Mouse (Mus musculus): ENCODE measurements around the gene Olfr1080. TPM values are rescaled to one million over a fixed set of nuclear protein-coding genes. Genes with fewer than 3 reads are reported as not detected.
"Not testable (repeated sequence)": the region's sequence is repeated elsewhere in the genome, so short reads cannot be mapped to it uniquely, and the experiment has no call there.

Olfr1080 gene
- not detected for total RNA-seq (2021)

GRCm38 (mm10) chr2:86558135-86558534 lies at the start of gene Olfr1080:
TSS of gene Olfr1080 (minus strand) at chr2:86558235.
- intact Hi-C loops (cut with DNase I); DNase-seq (ENCODE audit: low spot score): not testable (repeated sequence)

GRCm38 (mm10) chr2:86598866-86599265 lies 40.8 kb upstream of the Olfr1080 start, which contains the start of gene Olfr1082:
TSS of gene Olfr1082 (minus strand) at chr2:86598966.
- intact Hi-C loops (cut with DNase I); DNase-seq (ENCODE audit: low spot score): not testable (repeated sequence)

GRCm38 (mm10) chr2:86542380-86542779 lies 15.7 kb downstream of the Olfr1080 start, which contains the start of gene Olfr1079:
TSS of gene Olfr1079 (minus strand) at chr2:86542480.
- intact Hi-C loops (cut with DNase I), result no loop called here
- DNase-seq (ENCODE audit: low spot score), result no peak

GRCm38 (mm10) chr2:86530991-86531390 lies 27.0 kb downstream of the Olfr1080 start:
- DNase-seq (ENCODE audit: low spot score), result no peak

GRCm38 (mm10) chr2:86508161-86508560 lies 49.9 kb downstream of the Olfr1080 start, which contains the start of gene Olfr1076:
TSS of gene Olfr1076 (plus strand) at chr2:86508461.
- DNase-seq (ENCODE audit: low spot score), result no peak
- intact Hi-C loops (cut with DNase I), result no loop called here

More at GRCm38 (mm10) chr2:86530991-86531390, 27.0 kb downstream of the Olfr1080 start:
- intact Hi-C loops (cut with DNase I), result no loop called here

Other genes with a start within 250 kb of the Olfr1080 start
- gene Olfr1053, start 243.0 kb downstream of the Olfr1080 start, total RNA-seq (2021), result not detected
- not detected for gene Olfr1054, start 222.8 kb downstream of the Olfr1080 start, total RNA-seq (2021)
- gene Olfr1055, start 208.0 kb downstream of the Olfr1080 start, total RNA-seq (2021), result not detected
- not detected for gene Olfr1056, start 195.8 kb downstream of the Olfr1080 start, total RNA-seq (2021)
- gene Olfr1057, start 179.8 kb downstream of the Olfr1080 start, total RNA-seq (2021), result not detected
- not detected for gene Olfr1058, start 169.7 kb downstream of the Olfr1080 start, total RNA-seq (2021)
- not detected for gene Olfr1061, start 144.2 kb downstream of the Olfr1080 start, total RNA-seq (2021)
- not detected for gene Olfr1062, start 131.5 kb downstream of the Olfr1080 start, total RNA-seq (2021)
- not detected for gene Olfr1065, start 107.6 kb downstream of the Olfr1080 start, total RNA-seq (2021)
- not detected for gene Olfr1066, start 102.0 kb downstream of the Olfr1080 start, total RNA-seq (2021)
- not detected for gene Olfr228, start 70.8 kb downstream of the Olfr1080 start, total RNA-seq (2021)
- not detected for gene Olfr1076, start 49.8 kb downstream of the Olfr1080 start, total RNA-seq (2021)
- gene Olfr1079, start 15.8 kb downstream of the Olfr1080 start, total RNA-seq (2021), result not detected
- not detected for gene Olfr1082, start 40.7 kb upstream of the Olfr1080 start, total RNA-seq (2021)
- not detected for gene Olfr1084, start 81.5 kb upstream of the Olfr1080 start, total RNA-seq (2021)
- gene Olfr1085, start 103.8 kb upstream of the Olfr1080 start, total RNA-seq (2021), result not detected
- gene Olfr1086, start 121.9 kb upstream of the Olfr1080 start, total RNA-seq (2021), result not detected
- gene Olfr1087, start 140.2 kb upstream of the Olfr1080 start, total RNA-seq (2021), result not detected
- not detected for gene Olfr1089, start 175.5 kb upstream of the Olfr1080 start, total RNA-seq (2021)
- not detected for gene Olfr1090, start 200.8 kb upstream of the Olfr1080 start, total RNA-seq (2021)
- gene Olfr1093, start 224.2 kb upstream of the Olfr1080 start, total RNA-seq (2021), result not detected

Data from heart, postnatal 25 days (tissue).